Mouse (Mus musculus) heart, embryonic 14.5 days (tissue): ENCODE measurements around the gene Rexo2. TPM values are rescaled to one million over a fixed set of nuclear protein-coding genes. Genes with fewer than 3 reads are reported as not detected.

Experiments used
- ATAC-seq: fragments of 200-750 bp; cut with Nextera tagmentation; 2 replicates; pipeline ENCODE4 v1.8.0; 2017; ENCODE audit warnings: low read depth, moderate TSS enrichment; ENCODE audit not compliant: insufficient number of reproducible peaks, insufficient read depth, low FRiP score
- H3K27ac ChIP-seq, 2 experiments: fragments of 200-500 bp in 1 of 2; fragments of 300-500 bp in 1 of 2; sonication (generic) in 1 of 2; replicated peaks in 1 of 2; 2 replicates each; pipeline ENCODE4 v1.5.1; 2012 to 2014; ENCODE audit warnings: low read depth in 2 of 2, low read length in 2 of 2, control low read depth in 1 of 2, mild to moderate bottlenecking in 1 of 2, mixed read lengths in 1 of 2; ENCODE audit not compliant: control insufficient read depth in 1 of 2, insufficient read depth in 1 of 2
- H3K27me3 ChIP-seq: fragments of 300-500 bp; sonication (generic); 2 replicates; pipeline ENCODE4 v1.6.1; 2014; ENCODE audit warnings: mild to moderate bottlenecking, low read length, control low read depth; ENCODE audit not compliant: control insufficient read depth, insufficient read depth
- H3K36me3 ChIP-seq: fragments of 300-500 bp; sonication (generic); 2 replicates; pipeline ENCODE4 v1.6.1; 2014; ENCODE audit warnings: mild to moderate bottlenecking, control low read depth, low read length, mixed read lengths; ENCODE audit not compliant: control insufficient read depth, insufficient read depth
- H3K4me1 ChIP-seq, 2 experiments: fragments of 200-500 bp in 1 of 2; fragments of 300-500 bp in 1 of 2; sonication (generic) in 1 of 2; 2 replicates each; pipeline ENCODE4 v1.6.1; 2012 to 2014; ENCODE audit warnings: low read length in 2 of 2, control low read depth in 1 of 2, mixed read lengths in 1 of 2; ENCODE audit not compliant: control insufficient read depth in 2 of 2, insufficient read depth in 2 of 2
- H3K4me2 ChIP-seq: fragments of 300-500 bp; sonication (generic); 2 replicates; pipeline ENCODE4 v1.6.1; 2014; ENCODE audit warnings: mild to moderate bottlenecking, low read length
- H3K4me3 ChIP-seq, 2 experiments: fragments of 200-500 bp in 1 of 2; fragments of 300-500 bp in 1 of 2; sonication (generic) in 1 of 2; 2 replicates each; pipeline ENCODE4 v1.5.1; 2012 to 2014; ENCODE audit warnings: low read length in 2 of 2, mild to moderate bottlenecking in 2 of 2, control low read depth in 1 of 2, low read depth in 1 of 2, moderate library complexity in 1 of 2; ENCODE audit not compliant: control insufficient read depth in 1 of 2, insufficient read depth in 1 of 2
- H3K9ac ChIP-seq: fragments of 300-500 bp; sonication (generic); 2 replicates; pipeline ENCODE4 v1.6.1; 2014; ENCODE audit warnings: mild to moderate bottlenecking, low read length
- H3K9me3 ChIP-seq: fragments of 300-500 bp; sonication (generic); 2 replicates; pipeline ENCODE4 v1.6.1; 2016; ENCODE audit warnings: low read length, control low read depth; ENCODE audit not compliant: control insufficient read depth
- WGBS: fragments of 180-500 bp; shearing (Covaris S2); extraction: QIAGEN DNeasy Blood & Tissue Kit; methylation state at CpG from one replicate; pipeline ENCODE4 v1.1.7; 2014; 5-methylcytosine and 5-hydroxymethylcytosine counted together
- polyA plus RNA-seq: library from polyadenylated mRNA; unstranded; fragments of >200 nt; fragmentation: Nextera tagmentation; extraction: Ambion mirVana; gene quantifications from 2 replicates; pipeline ENCODE4 v1.2.1, GENCODE M21; 2014

Rexo2 gene
- polyA plus RNA-seq, 1 experiment from 2014 or later, result 75.2 TPM

DNA sequence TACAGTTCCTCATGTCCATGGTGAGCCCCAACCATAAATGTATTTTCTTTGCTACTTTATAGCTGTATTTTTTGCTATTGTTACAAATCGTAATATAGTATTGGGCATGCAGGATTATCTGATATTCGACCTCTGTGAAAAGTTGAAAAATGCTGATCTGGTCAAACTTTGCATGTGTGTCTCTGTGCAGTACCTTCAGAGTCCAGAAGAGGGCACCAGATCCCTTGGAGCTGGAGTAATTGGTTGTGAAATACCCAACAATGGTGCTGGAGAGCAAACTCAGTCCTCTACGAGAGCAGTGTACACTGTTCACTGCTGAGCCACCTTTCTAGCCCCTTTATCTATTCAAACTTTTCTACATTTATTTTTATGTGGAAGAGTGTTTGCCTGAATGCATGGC, 13.6 kb downstream of the Rexo2 start:
- H3K9ac ChIP-seq, result no peak overlapping the region
- no peaks in the 10 kb centered on the region for H3K4me1 ChIP-seq
- no peak overlapping the region for H3K4me3 ChIP-seq
- H3K27ac ChIP-seq, result no peak overlapping the region
- no peaks in the 10 kb centered on the region for H3K27me3 ChIP-seq
- H3K36me3 ChIP-seq, result peaks cover 34% of the 10 kb centered on the region
- no peak for ATAC-seq
- no peak overlapping the region for H3K4me2 ChIP-seq
- WGBS, result 71% methylated on average over 3 of the region's 3 CpGs
- H3K9me3 ChIP-seq, result peaks cover 7% of the 10 kb centered on the region; the same call in 1 of the 2 replicates

DNA sequence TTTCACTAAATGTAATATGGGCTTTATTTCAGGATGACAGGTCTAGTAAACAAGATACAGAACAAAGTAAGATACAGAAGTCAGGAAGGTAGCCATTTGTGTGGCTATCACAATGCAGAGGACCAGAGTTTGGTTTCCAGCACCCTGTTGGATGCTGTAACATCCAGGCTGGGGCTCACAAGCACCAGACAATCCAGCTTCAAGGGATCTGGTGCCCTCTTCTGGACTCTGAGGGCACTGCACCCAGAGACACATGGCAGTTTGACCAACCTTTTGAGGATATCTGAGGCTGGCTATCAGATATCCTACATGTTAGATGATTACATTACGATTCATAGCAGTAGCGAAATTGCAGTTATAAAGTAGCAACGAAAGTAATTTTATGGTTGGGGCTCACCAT, 14.8 kb downstream of the Rexo2 start:
- H3K4me3 ChIP-seq, result no peak overlapping the region
- H3K27ac ChIP-seq, result no peak overlapping the region
- peaks cover 7% of the 10 kb centered on the region; the same call in 1 of the 2 replicates for H3K9me3 ChIP-seq
- H3K4me2 ChIP-seq, result no peak overlapping the region
- WGBS, result 97% methylated on average over 3 of the region's 3 CpGs
- no peaks in the 10 kb centered on the region for H3K4me1 ChIP-seq
- peaks cover 24% of the 10 kb centered on the region for H3K36me3 ChIP-seq
- no peak for ATAC-seq
- H3K27me3 ChIP-seq, result no peaks in the 10 kb centered on the region
- H3K9ac ChIP-seq, result no peak overlapping the region

DNA sequence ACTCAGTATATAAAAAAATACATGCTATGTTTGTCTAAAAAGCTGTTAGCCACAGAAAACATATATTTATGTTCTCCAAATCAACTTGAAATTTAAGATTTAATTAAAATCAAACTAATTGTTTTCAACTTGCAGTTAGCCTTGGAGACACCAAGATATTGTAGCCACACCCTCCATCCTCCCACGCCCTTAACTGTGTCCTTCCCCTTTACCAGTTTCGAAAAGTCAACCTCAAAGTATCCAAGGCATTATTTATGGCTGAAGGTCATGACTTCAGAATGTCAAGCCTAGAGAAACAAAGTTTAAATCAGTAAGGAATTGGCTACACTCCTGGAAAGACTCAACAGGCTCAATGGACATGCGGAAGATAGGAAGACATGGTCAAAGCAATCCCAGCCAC, 18.9 kb downstream of the Rexo2 start:
- H3K36me3 ChIP-seq, result no peaks in the 10 kb centered on the region
- H3K27ac ChIP-seq, result no peak overlapping the region
- H3K4me2 ChIP-seq, result no peak overlapping the region
- H3K27me3 ChIP-seq, result no peaks in the 10 kb centered on the region
- no peak overlapping the region for H3K9ac ChIP-seq
- ATAC-seq, result no peak
- 91% methylated on average over 3 of the region's 3 CpGs for WGBS
- no peaks in the 10 kb centered on the region for H3K4me1 ChIP-seq
- H3K9me3 ChIP-seq, result peaks cover 7% of the 10 kb centered on the region; the same call in 1 of the 2 replicates
- H3K4me3 ChIP-seq, result no peak overlapping the region

DNA sequence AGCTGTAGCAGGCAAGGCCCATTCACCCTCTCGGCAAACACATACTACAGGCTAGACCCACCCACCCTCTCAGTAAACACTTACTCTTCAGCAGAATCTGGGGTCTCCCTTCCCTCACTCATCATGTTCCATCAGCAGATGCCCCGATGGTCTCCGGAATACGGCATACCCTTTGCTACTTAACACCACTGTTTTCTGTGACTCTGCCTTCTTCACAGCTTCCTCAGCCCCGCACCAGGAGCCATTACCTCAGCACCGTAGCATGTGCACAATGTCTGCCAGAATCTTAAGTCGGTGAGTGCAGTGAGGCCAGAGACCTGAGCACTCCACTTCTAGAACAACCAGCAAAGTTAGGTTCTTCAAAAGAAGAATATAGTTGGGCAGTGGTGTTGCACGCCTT, 19.7 kb downstream of the Rexo2 start:
- no peak overlapping the region for H3K9ac ChIP-seq
- no peak overlapping the region for H3K4me2 ChIP-seq
- H3K4me1 ChIP-seq, result no peaks in the 10 kb centered on the region
- no peak overlapping the region for H3K4me3 ChIP-seq
- ATAC-seq, result no peak
- no peak overlapping the region for H3K27ac ChIP-seq
- WGBS, result 85% methylated on average over 8 of the region's 8 CpGs
- H3K27me3 ChIP-seq, result no peaks in the 10 kb centered on the region
- no peaks in the 10 kb centered on the region for H3K36me3 ChIP-seq
- peaks cover 5% of the 10 kb centered on the region; the same call in 1 of the 2 replicates for H3K9me3 ChIP-seq

DNA sequence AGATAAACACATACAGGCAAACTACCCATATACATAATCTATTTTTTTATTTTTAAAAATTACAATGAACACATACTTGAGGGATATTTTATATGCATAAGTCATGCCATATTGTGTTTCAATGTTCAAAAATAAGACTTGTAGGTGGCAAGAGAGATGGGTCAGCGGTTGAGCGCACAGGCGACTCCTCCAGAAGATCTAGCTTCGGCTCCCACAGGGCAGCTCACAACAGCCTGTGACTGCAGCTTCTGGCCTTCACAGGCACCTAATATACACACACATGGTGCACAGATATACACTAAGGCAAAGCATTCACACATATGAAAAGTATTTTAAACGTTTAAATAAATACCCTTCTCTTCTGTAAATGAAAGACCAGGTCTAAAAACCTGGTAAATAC, 21.0 kb downstream of the Rexo2 start:
- Histone ChIP-seq H3K27me3 (no peaks in the 10 kb centered on the region), H3K9ac (no peak overlapping the region), H3K27ac (no peak overlapping the region), H3K4me2 (no peak overlapping the region), H3K4me1 (no peaks in the 10 kb centered on the region), H3K9me3 (no peaks in the 10 kb centered on the region), H3K36me3 (no peaks in the 10 kb centered on the region), H3K4me3 (no peak overlapping the region)
- 89% methylated on average over 5 of the region's 5 CpGs for WGBS
- no peak for ATAC-seq

DNA sequence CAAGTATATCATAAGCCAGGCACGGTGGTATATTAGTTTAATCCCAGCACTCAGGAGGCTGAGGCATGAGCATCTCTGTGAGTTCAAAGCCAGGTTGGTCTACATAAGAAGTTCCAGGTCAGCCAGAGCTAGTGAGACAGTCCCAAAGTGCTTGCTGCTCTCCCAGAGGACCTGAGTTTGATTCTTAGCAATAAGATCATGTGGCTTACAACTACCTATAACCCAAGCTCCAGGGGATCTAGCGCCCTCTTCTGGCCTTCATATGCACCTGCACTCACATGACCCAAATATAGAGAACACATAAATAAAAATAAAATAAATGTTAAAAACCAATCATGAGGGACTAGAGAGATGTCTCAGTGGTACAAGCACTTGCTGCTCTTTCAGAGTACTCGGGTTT, 21.5 kb downstream of the Rexo2 start:
- Histone ChIP-seq H3K36me3 (no peaks in the 10 kb centered on the region), H3K9ac (no peak overlapping the region), H3K4me3 (no peak overlapping the region), H3K9me3 (no peaks in the 10 kb centered on the region), H3K27ac (no peak overlapping the region), H3K4me1 (no peaks in the 10 kb centered on the region), H3K27me3 (no peaks in the 10 kb centered on the region), H3K4me2 (no peak overlapping the region)
- 62% methylated on average over 3 of the region's 3 CpGs for WGBS
- no peak for ATAC-seq

DNA sequence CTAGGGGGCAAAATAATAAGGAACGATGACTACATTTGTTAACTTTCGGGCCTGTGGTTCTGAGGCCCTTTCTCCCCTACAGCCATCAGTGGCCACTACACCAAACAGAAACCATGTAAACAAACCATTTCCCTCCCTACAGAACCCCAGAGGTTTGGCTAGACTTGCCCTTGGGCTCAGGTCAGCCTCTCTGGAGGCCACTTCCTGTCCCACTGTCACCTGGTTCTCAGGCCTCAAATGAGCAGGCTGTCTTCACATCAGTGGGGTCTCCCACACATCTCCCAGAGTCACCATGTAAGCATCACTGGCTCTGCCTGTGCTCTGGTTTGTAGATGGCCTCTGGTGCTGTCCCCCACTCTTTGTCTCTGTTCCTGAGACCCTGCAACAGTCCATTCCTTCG, 24.5 kb downstream of the Rexo2 start:
- no peak for ATAC-seq

DNA sequence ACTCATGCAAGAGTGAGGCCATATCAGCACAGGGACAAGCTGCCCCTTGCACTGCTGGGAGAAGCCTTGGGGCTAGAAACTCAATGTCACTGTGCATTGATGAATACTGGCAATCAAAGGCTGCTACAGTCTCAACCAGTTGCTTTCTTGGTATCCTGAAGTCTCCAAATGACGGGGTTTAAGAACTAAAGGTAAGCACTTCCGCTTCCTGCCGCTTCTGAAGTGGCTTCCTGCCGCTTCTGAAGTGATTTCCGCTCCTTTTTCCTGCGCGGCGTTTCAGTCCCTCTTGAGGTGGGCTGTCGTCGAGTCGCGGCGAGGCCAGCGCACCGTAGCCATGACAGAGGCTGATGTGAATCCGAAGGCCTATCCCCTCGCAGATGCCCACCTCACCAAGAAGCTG, 30.4 kb downstream of the Rexo2 start:
- Histone ChIP-seq H3K36me3 (no peaks in the 10 kb centered on the region), H3K9me3 (no peaks in the 10 kb centered on the region), H3K4me3 (no peak overlapping the region), H3K27ac (no peak overlapping the region), H3K27me3 (no peaks in the 10 kb centered on the region), H3K9ac (no peak overlapping the region), H3K4me1 (no peaks in the 10 kb centered on the region), H3K4me2 (no peak overlapping the region)
- WGBS, result 84% methylated on average over 17 of the region's 17 CpGs
- ATAC-seq, result no peak

More for the DNA sequence above, 24.5 kb downstream of the Rexo2 start:
- H3K9ac ChIP-seq, result no peak overlapping the region
- no peaks in the 10 kb centered on the region for H3K9me3 ChIP-seq
- H3K36me3 ChIP-seq, result no peaks in the 10 kb centered on the region
- H3K27ac ChIP-seq, result no peak overlapping the region
- WGBS, result 87% methylated on average over 3 of the region's 3 CpGs
- H3K27me3 ChIP-seq, result no peaks in the 10 kb centered on the region
- H3K4me3 ChIP-seq, result no peak overlapping the region
- no peaks in the 10 kb centered on the region for H3K4me1 ChIP-seq
- H3K4me2 ChIP-seq, result no peak overlapping the region
